Mouse (Mus musculus) liver, postnatal 0 days (tissue): ENCODE results near the gene Trappc10. TPM values are rescaled to one million over a fixed set of nuclear protein-coding genes. Genes with fewer than 3 reads are reported as not detected.
A peak's percentile ranks its signal among the peaks of the same experiment; 100 is the strongest.

ENCODE experiments used
- ATAC-seq: fragments of 200-750 bp; cut with Nextera tagmentation; 2 replicates; pipeline ENCODE4 v1.8.0; 2017; ENCODE audit warnings: mild to moderate bottlenecking, moderate library complexity
- DNase-seq: peaks from one replicate; pipeline ENCODE4 v3.0.0-alpha.2; 2016
- H3K27ac ChIP-seq: fragments of 300-500 bp; sonication (generic); 2 replicates; pipeline ENCODE4 v1.5.1; 2014; ENCODE audit warnings: antibody characterized with exemption, moderate library complexity, mild to moderate bottlenecking, low read depth
- H3K27me3 ChIP-seq: fragments of 300-500 bp; sonication (generic); 2 replicates; pipeline ENCODE4 v1.6.1; 2014; ENCODE audit warnings: low read length, control low read depth, mixed read lengths; ENCODE audit not compliant: insufficient read depth
- H3K36me3 ChIP-seq: fragments of 300-500 bp; sonication (generic); replicated peaks from 2 replicates; pipeline ENCODE4 v1.6.1; 2014; ENCODE audit warnings: mild to moderate bottlenecking, control low read depth, low read length, moderate library complexity, mixed read lengths; ENCODE audit not compliant: insufficient read depth
- H3K4me1 ChIP-seq: fragments of 300-500 bp; sonication (generic); 2 replicates; pipeline ENCODE4 v1.6.1; 2014; ENCODE audit warnings: antibody characterized with exemption, mild to moderate bottlenecking, control low read depth; ENCODE audit not compliant: insufficient read depth
- H3K4me2 ChIP-seq: fragments of 300-500 bp; sonication (generic); 2 replicates; pipeline ENCODE4 v1.6.1; 2014; ENCODE audit warnings: low read depth, mild to moderate bottlenecking, low read length, moderate library complexity, mixed read lengths
- H3K4me3 ChIP-seq: fragments of 300-500 bp; sonication (generic); 2 replicates; pipeline ENCODE4 v1.5.1; 2014; ENCODE audit warnings: low read depth, low read length
- H3K9ac ChIP-seq: fragments of 300-500 bp; sonication (generic); replicated peaks from 2 replicates; pipeline ENCODE4 v1.6.1; 2014; ENCODE audit warnings: mild to moderate bottlenecking, moderate library complexity
- H3K9me3 ChIP-seq: fragments of 300-500 bp; sonication (generic); 2 replicates; pipeline ENCODE4 v1.6.1; 2016; ENCODE audit warnings: mild to moderate bottlenecking, control low read depth, low read length, mixed read lengths
- CTCF ChIP-seq: sonication (generic); IDR thresholded peaks from 2 replicates; pipeline ENCODE4 v1.5.1; 2016; ENCODE audit warnings: antibody characterized with exemption, low read depth
- EP300 ChIP-seq: IDR thresholded peaks from 2 replicates; pipeline ENCODE4 v1.6.1; 2016; ENCODE audit warnings: antibody characterized with exemption, low read depth, mild to moderate bottlenecking
- WGBS: fragments of 180-500 bp; shearing (Covaris S2); extraction: QIAGEN DNeasy Blood & Tissue Kit; methylation state at CpG from one replicate; pipeline ENCODE4 v1.1.7; 2014; ENCODE audit not compliant: insufficient replicate concordance; 5-methylcytosine and 5-hydroxymethylcytosine counted together
- polyA plus RNA-seq: library from polyadenylated mRNA; unstranded; fragments of >200 nt; fragmentation: Nextera tagmentation; extraction: Ambion mirVana; gene quantifications from 2 replicates; pipeline ENCODE4 v1.2.1, GENCODE M21; 2015

The Trappc10 gene
- polyA plus RNA-seq, 1 experiment from 2014 or later: 14.7 TPM

- TF ChIP-seq CTCF: peak; percentile 17; the same call in 1 of the 2 replicates
- no peak for TF ChIP-seq EP300
- WGBS: under 1% methylated on average over 47 of the region's 47 CpGs
- Histone ChIP-seq H3K9me3 (no peaks in the 10 kb centered on the region), H3K27ac (peak within 1 kb of the TSS; percentile 79), H3K9ac (peak within 1 kb of the TSS; percentile 73), H3K27me3 (no peaks in the 10 kb centered on the region), H3K4me3 (peak within 1 kb of the TSS; percentile 67), H3K36me3 (peaks cover 38% of the 10 kb centered on the region), H3K4me1 (peaks cover 15% of the 10 kb centered on the region), H3K4me2 (peak within 1 kb of the TSS; percentile 95)
- DNase-seq (peak; percentile 94), ATAC-seq (peak; percentile 93)
These were observed 59.7 kb downstream of the Trappc10 start, which contains the start of gene Pwp2 for GRCm38 (mm10) chr10:78184531-78185380. Pwp2 (minus strand) TSS chr10:78185149.

- no peaks in the 10 kb centered on the region for H3K9me3 ChIP-seq
- peaks cover 38% of the 10 kb centered on the region for H3K36me3 ChIP-seq
- H3K9ac ChIP-seq: peak overlapping the region; percentile 73
- WGBS: 58% methylated on average over 3 of the region's 3 CpGs
- H3K27ac ChIP-seq: no peak overlapping the region
- H3K27me3 ChIP-seq: no peaks in the 10 kb centered on the region
- peaks cover 15% of the 10 kb centered on the region for H3K4me1 ChIP-seq
- TF ChIP-seq CTCF (no peak), EP300 (no peak)
- 0 out of 2 replicates have a peak overlapping the region, but pooled peaks have one; percentile 95 for H3K4me2 ChIP-seq
- DNase-seq (no peak), ATAC-seq (no peak)
- H3K4me3 ChIP-seq: no peak overlapping the region
These were observed 60.9 kb downstream of the Trappc10 start for GRCm38 (mm10) chr10:78183577-78183976.

- 70% methylated on average over 17 of the region's 17 CpGs for whole genome bisulfite sequencing
- H3K27me3 ChIP-seq: no peaks in the 10 kb centered on the region
- H3K4me1 ChIP-seq: peaks cover 15% of the 10 kb centered on the region
- H3K4me2 ChIP-seq: no peak overlapping the region
- TF ChIP-seq CTCF: no peak
- 0 out of 2 replicates have a peak, but pooled peaks have one; percentile 19 for TF ChIP-seq EP300
- H3K27ac ChIP-seq: peak overlapping the region; percentile 34; the same call in 1 of the 2 replicates
- no peak overlapping the region for H3K9ac ChIP-seq
- H3K4me3 ChIP-seq: no peak overlapping the region
- H3K9me3 ChIP-seq: no peaks in the 10 kb centered on the region
- DNase-seq: peak; percentile 66
- H3K36me3 ChIP-seq: peaks cover 35% of the 10 kb centered on the region
- ATAC-seq: peak; percentile 49
These were observed 62.1 kb downstream of the Trappc10 start for GRCm38 (mm10) chr10:78182321-78182720.

- DNase-seq (no peak), ATAC-seq (no peak)
- Histone ChIP-seq H3K4me3 (no peak overlapping the region), H3K4me1 (peaks cover 14% of the 10 kb centered on the region), H3K36me3 (peaks cover 73% of the 10 kb centered on the region), H3K9me3 (no peaks in the 10 kb centered on the region), H3K9ac (no peak overlapping the region), H3K27me3 (no peaks in the 10 kb centered on the region), H3K27ac (no peak overlapping the region), H3K4me2 (no peak overlapping the region)
- 86% methylated on average over 5 of the region's 5 CpGs for WGBS
- no peak for TF ChIP-seq CTCF
- TF ChIP-seq EP300: no peak
These were observed 70.0 kb downstream of the Trappc10 start for GRCm38 (mm10) chr10:78174474-78174873.

GRCm38 (mm10) chr10:78171581-78171980 lies 72.9 kb downstream of the Trappc10 start:
- peaks cover 56% of the 10 kb centered on the region for H3K36me3 ChIP-seq
- no peak for ATAC-seq
- no peak for DNase-seq
- no peaks in the 10 kb centered on the region for H3K9me3 ChIP-seq
- 84% methylated on average over 9 of the region's 9 CpGs for WGBS
- TF ChIP-seq CTCF (no peak), EP300 (no peak)
- peaks cover 22% of the 10 kb centered on the region for H3K4me1 ChIP-seq
- no peak overlapping the region for H3K4me2 ChIP-seq
- no peaks in the 10 kb centered on the region for H3K27me3 ChIP-seq
- no peak overlapping the region for H3K9ac ChIP-seq
- H3K4me3 ChIP-seq: no peak overlapping the region
- H3K27ac ChIP-seq: no peak overlapping the region

- Histone ChIP-seq H3K27me3 (no peaks in the 10 kb centered on the region), H3K9ac (no peak overlapping the region), H3K27ac (0 out of 2 replicates have a peak overlapping the region, but pooled peaks have one; percentile 12), H3K36me3 (peaks cover 54% of the 10 kb centered on the region), H3K4me3 (no peak overlapping the region), H3K9me3 (no peaks in the 10 kb centered on the region), H3K4me2 (no peak overlapping the region), H3K4me1 (peaks cover 22% of the 10 kb centered on the region)
- no peak for DNase-seq
- no peak for ATAC-seq
- TF ChIP-seq EP300: no peak
- 84% methylated on average over 7 of the region's 7 CpGs for WGBS
These were observed 73.4 kb downstream of the Trappc10 start for GRCm38 (mm10) chr10:78171057-78171456.
